Mouse (Mus musculus) CD8-positive naive resting alpha-beta T cell, adult 2 months (primary cell): Measurements from ENCODE around the gene Sidt1.
"Not testable (repeated sequence)": the region's sequence is repeated elsewhere in the genome, so short reads cannot be mapped to it uniquely, and the experiment has no call there.

Experiments
- DNase-seq, 2 experiments: peaks; one replicate each; pipeline ENCODE4 v3.0.0; 2022; ENCODE audit warnings: low read depth in 2 of 2, low spot score in 2 of 2

Gene Sidt1

DNA sequence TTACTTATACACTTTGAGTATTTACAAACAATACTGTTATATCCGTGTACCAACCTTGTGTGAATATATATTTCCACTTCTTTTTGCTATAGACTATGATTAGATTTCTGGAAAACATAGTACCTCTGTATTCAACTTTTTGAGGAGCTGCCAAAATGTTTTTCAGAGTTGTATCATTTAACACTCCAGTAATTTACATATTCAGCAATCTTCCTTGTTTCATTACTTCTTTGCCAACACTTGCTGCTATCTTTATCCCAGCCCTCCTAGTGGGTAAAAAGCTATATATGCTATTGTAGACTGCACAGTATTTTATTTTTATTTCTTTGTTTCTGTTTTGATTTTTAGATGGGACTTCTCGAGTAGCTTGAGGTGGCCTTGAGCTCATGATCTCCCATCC lies 29.2 kb downstream of the Sidt1 start:
- DNase-seq, result no peak

GRCm38 (mm10) chr16:44302126-44302892 lies 30.7 kb downstream of the Sidt1 start:
- no peak for DNase-seq

DNA sequence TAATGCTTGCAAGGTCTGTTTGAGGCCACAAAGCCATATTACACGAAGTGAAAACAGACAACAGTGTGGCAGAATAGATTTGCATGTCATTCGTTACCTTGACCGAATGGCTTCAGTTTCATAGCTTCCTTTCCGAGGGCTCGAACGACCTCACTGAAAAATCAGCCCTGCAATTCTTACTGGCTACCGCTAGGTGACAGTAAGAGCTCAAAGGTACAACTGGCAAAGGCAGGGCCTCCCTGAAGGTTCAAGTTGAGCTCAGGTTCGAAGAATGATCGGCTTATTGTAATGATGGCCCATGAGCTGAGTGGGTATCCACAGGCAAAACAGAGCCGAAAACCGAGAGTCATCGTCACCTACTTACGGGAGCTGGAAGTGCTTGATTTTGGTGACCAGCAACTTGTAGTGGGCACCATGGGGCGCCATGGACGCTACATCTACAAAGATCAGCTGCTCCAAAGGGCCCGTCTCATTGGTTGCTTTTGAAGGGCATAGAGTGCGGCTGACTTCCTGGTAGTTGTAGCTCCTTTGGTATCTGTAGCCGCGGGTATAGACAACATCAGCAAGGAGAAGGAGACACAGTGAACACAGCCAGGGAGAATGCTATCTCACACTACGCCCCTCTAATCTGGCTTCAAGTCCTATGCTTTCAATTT lies 33.4 kb downstream of the Sidt1 start:
- no peak for DNase-seq

DNA sequence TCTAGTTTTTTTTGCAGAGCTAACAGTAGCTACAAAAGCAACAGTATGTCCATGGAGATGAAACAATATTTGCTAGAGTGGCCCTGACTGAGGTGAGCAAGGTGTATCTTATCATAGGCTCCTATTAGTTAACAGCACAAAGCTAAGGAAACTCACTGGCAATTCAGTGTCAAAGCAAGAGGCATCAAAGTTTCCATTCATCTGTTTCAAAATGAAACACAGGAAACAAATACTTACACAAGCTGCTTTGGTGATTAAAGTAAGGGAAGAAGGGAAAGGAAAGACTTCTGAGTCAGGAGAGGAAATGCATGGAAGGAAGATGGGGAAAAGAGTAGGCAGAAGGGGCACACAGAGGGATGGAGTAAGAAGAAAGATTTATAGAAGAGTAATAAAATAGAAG lies 39.0 kb downstream of the Sidt1 start:
- no peak for DNase-seq

GRCm38 (mm10) chr16:44292681-44293080 lies 40.3 kb downstream of the Sidt1 start:
- DNase-seq, result not testable (repeated sequence)

GRCm38 (mm10) chr16:44289004-44289648 lies 43.9 kb downstream of the Sidt1 start:
- no peak for DNase-seq

DNA sequence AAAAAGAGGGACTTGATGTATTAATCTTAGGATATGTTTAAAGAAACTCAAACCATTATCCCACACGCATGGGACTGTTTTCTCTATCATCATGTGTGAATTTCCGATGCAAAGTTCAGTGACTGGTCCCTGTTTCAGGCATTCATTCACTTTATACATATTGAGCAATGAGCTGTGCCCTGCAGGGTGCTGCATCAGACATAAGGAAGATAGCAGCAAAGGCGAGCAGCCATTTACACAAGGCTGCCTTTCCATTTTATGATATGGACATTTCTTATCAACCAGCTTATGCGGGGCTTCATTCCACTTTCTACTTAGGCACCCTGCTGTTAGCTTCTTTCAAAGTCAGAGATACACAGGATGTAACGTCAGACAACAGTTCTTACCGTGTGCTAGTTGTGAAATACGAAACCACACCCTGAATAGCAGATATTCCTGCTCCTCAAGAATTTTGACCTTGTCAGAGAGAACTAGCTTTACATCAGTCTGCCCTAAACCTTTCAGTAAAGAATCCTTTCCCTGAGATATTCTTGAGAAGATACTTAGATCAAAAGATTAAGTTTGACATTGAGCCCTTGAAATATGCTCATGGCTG lies 45.5 kb downstream of the Sidt1 start:
- no peak for DNase-seq

DNA sequence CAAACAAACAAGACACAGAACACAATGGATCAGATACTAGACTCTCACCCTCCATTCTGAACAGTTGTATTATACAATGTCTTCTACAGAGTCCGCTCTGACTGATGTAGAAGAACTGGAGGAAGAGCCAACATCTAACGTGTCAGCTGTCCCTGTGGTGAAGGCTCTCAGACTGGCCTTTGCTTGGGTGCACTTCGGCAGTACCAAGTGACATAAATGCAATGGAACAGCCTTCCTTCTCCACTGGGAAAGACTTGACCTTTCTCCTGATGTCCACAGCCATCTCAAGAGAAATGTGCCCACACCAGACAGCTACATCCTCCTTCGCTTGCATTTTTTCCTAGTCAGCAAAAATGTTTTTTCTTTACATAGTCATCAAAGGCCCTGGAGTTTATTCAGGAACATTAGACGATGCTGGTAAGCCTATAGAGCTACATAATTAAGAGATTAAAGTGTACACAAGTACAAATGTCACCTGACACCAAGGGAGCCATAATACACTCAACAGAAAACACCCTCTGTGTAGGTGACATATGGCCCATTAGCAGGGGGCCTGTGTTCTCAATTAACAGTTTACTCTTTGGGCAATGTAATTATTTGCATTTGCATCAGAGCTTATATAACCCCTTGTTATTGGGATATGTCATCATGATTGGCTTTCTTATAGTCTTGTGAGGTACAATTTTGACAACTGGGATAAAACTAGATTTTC lies 50.2 kb downstream of the Sidt1 start:
- DNase-seq, result no peak

- DNase-seq, result no peak
These were observed 51.0 kb downstream of the Sidt1 start for GRCm38 (mm10) chr16:44282036-44282435.

GRCm38 (mm10) chr16:44280806-44281205 lies 52.2 kb downstream of the Sidt1 start:
- no peak for DNase-seq

- no peak for DNase-seq
These were observed 55.8 kb downstream of the Sidt1 start for GRCm38 (mm10) chr16:44277212-44277611.

DNA sequence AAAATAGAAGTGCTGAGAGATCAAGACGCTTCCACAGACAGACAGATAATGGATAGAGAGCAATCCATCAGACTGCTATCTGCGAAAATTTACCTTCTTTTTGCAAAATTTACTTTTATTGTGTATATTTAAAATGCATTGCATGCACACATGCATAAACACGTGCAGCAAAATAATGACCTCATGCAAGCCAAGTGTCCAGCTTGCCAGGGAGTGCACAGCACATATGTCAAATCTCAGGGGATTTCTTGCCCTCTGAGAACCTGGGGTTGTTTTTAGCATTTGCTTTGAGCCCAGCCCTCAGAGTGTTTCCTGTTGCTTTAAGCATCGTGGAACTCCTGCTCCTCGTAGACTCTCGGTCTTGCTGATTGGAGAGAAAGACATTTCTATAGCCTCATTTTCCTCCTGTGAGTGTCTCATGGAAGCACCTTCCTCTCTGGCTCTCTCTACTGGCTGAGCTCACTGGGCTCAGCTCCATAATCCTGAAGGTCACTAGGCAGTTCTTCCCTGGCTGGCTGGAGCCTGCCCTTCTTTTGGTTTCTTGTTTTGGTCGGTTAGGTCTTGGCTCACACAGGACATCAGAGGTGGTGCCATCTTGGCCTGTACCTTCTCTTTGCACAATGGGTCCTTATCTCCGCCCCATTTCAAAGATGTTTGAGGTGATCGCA lies 61.5 kb downstream of the Sidt1 start:
- no peak for DNase-seq

- no peak for DNase-seq
These were observed 62.4 kb downstream of the Sidt1 start for GRCm38 (mm10) chr16:44270606-44271005.

- no peak for DNase-seq
These were observed 63.4 kb downstream of the Sidt1 start for GRCm38 (mm10) chr16:44269578-44269977.

DNA sequence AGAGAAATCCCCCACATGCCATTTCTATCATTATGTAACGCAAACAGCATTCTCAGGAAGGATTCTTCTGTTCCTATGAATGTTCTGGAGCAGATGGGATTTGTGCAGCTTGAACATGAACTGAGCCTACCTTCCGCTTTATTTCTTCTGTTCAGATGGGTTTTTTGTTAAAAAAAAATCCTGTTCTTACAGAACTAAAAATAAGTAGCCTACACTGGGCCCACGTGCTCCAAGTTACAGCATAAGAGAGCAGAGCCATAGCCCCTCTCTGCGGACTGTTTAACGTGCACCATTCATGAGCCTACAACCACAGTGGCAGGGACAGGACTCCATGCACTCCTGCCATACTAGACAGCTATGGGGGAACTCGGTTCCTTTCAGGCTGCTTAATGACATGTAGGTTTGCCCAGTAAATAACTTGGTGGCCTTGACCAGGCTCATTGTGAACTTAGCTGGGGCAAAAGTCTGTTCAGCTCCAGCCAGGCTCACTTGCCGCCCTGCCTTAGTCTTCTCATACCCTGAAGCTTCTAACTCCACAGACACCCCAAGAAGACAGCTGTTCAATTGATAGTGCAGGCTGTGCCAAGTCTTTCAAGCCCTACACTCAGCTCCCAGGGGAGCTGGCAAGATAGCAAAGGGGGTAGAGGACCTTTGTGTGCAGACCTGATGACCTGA lies 64.3 kb downstream of the Sidt1 start:
- DNase-seq, result no peak

DNA sequence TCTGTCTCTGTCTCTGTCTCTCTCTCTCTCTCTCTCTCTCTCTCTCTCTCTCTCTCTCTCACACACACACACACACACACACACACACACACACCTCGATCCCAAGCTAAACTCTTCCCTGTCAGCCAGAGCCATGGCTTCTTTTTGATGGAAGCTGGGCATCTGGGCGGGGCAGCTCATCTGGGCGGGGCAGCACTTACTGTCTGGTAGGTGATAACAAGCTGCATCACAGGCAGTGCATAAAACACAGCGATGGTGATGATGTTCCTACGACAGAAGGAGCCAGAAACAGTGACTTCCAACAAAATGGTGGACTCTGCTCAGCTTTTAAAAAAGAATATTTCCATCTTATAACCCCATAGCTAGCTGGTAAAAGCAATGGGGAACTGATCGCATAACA lies 67.4 kb downstream of the Sidt1 start:
- DNase-seq, result no peak

GRCm38 (mm10) chr16:44264916-44265315 lies 68.1 kb downstream of the Sidt1 start:
- no peak for DNase-seq

DNA sequence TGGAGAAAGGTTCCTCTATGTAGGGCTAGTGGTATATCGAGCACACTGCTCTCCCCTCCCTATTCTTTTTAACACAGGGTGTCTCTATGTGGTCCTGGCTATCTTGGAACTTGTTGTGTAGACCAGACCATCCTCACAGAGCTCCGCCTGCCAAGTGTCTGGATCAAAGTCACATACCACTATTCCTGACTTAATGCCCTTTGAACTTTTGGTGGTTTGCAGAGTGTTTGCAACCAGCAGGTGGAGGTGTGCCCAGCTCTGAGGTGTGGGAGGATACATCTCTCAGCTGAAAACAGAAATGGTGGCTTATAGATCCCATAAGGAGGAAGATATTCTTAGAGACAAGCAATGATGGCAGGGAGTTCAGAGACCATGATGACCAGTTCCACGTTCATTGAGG lies 75.5 kb downstream of the Sidt1 start:
- DNase-seq, result no peak

DNA sequence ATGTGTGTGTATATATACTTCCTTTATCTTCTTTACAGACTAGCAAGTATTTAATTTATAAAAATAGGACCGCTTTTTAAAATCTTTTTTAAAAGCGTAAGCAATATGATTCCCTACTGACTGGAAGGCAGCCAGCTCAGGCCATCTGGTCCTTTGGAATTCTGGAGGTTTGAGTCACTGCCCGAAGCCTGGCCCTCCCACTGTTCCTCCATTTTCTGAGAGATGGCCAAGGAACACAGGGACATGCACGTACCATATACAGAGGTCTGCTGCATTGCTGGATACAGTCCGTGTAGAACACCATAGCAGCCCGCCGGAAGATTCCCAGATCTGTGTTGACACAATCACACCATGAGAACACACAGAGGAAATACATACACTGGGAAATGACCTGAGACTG lies 78.3 kb downstream of the Sidt1 start:
- no peak for DNase-seq
